Mouse (Mus musculus): ENCODE results near the gene Gdf15.

Gene Gdf15

DNA sequence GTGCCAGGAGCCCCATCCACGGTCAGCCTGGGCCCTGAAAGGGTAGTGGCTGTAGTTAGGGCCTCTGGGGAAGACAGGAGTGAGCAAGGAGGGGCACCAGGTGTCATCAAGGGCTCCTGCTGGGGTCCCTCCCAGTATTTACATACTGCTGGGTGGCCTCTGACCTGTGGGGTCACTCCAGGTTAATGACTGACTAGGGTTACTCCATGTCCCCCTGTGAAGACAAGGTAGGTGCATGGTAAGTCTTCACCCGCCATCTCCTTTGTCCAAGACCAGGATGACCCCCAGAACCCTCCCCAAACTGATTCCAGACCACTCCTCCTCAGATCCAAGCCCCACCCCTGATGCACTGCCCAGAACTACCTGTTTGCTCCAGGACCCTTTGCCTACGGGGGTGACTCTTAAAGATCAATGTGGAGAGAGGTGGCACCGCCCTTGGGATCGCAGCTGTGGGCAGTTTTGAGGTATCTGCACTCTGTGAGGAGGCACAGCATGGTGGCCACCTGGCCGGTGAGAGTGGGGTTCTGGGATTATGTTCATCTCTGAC is at the start of gene Gdf15:
TSS of gene Gdf15 (minus strand) at position 111 of the 547 bp plus-strand sequence.
- DNase-seq: no peak

DNA sequence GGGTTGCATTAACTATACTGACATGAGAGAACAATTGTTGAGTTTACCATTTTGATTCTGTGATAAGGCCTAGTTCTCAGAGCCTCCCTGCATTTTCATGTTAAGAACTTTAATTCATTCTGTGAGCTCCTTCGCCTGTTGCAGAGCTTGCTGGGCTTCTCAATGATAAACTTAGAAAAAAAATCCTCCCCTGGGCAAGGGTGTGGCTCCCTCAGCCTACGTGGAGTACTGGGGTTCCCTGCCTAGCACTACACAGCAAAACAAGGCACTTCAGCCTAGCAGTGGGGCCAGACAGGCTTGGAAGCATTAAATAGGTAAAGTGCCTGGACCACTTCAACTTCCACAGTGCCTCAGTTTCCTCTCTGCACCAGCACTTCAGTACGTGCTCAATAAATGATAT is 49.2 kb upstream of the Gdf15 start:
- no peak for DNase-seq

DNA sequence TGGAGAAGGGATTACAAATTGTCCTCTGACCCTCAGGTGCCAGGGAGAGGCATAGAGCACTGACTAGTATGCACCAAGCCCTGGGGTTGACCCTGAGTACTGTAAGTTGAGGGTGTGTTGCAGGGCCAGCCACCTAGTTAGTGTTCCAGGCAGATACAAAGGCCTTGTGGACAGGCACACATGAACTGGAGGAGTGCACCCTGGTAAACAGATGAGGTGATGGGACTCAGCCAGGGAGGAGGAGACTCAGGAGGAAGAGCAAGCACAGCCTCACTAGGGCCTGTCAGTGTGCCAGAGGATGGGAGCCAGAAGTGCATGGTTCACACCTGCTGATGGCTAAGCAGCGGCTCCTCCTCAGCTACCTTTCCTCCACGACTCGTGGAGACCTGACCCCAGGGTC is 47.8 kb upstream of the Gdf15 start:
- DNase-seq: no peak

DNA sequence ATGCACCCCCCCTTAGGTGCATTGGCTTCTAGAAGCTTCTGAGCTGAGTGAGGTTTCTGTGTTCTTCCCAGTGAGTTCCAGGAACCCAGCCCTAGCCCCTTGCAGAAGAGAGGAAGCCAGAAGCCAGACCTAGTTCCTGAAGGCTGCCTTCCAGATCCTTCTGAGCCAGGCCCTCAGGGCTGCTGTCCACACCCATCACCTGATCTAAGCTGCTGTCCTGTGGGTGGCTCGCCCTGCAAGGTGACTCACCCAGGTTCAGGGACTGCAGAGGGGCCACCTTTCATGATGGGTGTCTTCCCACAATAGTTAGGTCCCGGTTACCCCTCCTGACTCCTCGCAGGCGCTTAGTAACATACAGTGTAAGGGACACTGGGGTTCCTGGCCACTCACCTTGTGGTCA is 47.1 kb upstream of the Gdf15 start:
- no peak for DNase-seq

DNA sequence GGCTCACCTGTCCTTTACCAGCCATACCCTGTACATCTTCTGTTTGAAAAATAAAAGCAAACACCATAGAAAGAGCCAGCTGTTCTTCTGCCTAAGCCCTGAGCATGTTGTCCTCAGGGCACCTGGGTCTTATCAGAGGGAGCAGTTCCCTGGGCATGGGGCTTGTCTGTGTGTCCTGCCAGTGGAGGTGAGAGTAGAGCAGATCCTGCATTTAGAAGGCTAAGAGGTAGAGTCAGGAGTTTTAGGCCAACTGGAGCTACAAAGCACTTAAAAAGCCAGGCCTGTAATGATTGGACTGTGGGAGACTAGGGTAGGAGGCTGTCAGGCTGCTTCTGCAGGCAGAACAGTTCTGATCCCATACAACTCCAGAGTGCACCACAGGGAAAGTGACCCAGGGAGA is 46.4 kb upstream of the Gdf15 start:
- no peak for DNase-seq

DNA sequence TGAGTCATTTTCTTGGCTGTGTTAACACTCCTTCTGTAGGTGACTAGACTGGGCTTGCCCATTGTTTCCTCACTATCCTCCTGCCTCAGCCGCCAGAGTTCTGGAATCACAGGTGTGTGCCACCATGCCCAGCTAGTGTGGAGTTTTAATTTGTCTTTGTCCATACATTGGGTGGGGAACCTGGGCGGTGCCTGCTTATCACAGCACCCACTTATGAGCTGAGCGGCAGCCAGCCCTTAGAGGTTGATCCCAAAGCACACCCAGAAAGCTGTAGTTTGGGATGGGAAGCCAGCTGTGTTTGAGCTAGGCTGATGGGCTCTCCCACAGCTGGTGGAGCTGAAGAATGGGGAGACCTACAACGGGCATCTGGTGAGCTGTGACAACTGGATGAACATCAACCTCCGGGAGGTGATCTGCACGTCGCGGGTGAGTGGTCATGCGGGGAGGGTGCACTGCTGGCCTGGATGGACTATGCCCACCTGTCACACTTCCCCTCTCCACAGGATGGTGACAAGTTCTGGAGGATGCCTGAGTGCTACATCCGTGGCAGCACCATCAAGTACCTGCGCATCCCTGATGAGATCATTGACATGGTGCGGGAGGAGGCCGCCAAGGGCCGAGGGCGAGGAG is 45.3 kb upstream of the Gdf15 start:
- DNase-seq: no peak

DNA sequence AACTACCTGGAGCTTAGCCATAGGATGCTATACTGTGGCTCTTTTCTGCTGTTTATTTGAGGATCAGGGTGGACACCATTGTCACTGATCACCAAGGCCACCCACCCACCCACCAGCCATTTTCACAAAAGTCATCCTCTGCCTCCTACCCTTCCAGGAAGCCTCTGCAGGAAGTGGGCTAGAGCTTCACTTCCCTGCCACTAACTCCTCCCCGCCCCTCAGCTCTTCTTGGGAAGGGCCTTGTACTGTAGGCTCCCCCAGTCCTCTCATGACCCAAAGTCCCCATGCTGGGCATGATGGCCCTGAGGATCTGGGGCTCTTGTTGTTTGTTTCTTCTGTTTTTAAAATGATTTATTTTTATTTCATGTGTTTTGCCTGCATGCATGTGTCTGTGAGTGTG is 43.1 kb upstream of the Gdf15 start:
- no peak for DNase-seq

DNA sequence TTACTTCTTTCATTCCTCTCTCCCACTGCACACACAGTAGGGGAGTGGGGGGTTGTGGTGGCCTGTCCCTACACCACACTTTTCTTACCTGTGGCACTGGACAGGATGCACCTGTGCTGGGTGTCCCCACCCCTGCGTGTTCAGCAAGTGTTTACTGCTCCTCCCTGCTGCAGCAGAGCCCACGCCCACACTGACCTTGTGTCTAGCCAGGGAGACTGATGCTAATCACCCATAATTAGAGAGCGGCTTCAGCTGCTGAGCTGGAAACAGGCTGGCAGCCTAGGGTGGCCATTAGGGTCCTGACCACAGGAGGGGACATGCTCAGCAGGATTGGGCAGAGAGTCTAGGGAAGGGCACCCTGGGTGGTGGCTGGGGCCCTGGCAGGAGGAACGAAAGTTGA is 42.5 kb upstream of the Gdf15 start:
- DNase-seq: no peak

DNA sequence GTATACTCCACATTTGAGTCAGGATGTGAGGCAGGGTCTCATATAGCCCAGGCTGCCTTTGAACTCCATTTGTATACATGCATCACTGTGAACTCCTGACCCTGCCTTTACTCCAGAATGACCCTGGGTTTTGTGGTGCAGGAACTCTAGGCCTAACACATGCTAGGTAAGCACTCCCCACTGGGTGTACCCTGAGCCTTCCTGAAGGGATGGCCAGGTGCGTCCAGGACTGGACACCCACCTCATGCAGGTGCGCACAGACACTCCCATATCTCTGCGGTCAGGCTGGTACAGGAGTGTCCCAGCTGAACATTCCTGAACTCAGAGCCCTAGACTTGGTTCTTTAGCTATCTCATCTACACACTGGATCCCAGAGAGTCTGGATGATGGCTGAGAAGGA is 41.9 kb upstream of the Gdf15 start:
- DNase-seq: no peak

DNA sequence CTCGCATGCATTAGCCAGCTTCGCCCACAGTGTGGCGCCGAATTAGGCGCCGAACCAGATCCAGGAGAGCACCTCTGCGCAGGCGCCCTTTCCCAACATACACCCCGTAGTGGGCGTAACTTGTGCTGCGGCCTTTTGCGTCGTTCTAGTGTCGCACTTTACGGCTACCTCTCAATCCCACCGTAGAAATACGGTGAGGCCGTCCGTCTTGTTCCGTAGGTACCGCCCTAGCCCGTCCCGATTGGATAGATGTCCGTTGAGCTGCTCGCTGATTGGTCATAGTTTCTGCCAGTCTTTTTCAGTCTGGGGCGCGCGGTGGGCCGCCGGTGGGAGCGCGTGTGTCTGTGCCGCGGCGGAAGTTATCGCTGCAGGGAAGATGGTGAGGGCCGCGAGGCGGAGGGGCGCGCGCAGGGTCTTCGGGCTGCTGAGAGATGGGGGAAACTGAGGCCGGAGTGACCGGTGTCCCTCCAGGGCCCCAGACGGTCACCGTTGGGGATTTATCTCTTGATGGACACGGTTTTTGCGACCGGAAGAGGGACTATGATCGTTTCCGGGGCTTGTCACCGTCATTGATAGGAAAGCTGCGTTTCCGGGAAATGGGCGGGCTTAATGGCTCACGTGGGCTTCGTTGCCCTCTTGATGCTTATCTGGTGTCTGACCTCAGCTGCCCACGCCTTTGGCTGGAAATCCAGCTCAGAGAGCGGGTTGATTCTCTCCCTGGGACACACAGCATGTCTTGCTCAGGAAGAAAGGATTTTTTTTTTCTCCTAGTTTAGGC is 41.0 kb upstream of the Gdf15 start, which contains the start of gene Lsm4:
TSS of gene Lsm4 (plus strand) at position 170 of the 778 bp plus-strand sequence.
- DNase-seq: peak; percentile 96

DNA sequence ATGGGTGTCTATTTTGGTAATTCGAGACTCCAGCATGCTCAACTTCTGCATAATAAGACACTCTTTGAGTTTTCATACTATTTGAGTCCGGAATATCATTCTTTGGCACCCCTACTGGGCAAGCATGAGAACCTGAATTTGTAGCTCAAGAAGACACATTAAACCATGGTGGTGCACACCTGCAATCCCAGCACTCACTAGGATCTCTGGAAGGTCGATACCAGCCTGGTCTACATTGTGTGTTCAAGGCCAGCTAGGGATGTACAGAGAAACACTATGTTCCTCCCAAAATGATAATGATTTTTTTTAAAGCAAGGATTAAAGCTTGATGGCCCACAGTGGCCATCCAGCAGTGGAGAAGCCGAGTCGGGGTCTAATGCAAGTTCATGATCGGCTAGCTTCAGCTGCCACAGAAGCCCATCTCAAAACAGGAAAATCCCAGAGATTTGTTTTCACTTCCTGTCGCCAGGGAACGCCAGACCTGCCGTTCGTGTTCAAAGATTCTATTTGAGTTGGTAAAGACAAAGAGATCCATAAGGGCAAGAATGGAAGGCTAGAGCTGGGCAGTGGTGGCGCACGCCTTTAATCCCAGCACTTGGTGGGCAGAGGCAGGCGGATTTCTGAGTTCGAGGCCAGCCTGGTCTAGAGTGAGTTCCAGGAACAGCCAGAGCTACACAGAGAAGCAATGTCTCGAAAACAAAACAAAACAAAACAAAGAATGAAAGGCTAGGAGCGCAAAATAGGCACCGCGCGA is 40.2 kb upstream of the Gdf15 start:
- no peak for DNase-seq

DNA sequence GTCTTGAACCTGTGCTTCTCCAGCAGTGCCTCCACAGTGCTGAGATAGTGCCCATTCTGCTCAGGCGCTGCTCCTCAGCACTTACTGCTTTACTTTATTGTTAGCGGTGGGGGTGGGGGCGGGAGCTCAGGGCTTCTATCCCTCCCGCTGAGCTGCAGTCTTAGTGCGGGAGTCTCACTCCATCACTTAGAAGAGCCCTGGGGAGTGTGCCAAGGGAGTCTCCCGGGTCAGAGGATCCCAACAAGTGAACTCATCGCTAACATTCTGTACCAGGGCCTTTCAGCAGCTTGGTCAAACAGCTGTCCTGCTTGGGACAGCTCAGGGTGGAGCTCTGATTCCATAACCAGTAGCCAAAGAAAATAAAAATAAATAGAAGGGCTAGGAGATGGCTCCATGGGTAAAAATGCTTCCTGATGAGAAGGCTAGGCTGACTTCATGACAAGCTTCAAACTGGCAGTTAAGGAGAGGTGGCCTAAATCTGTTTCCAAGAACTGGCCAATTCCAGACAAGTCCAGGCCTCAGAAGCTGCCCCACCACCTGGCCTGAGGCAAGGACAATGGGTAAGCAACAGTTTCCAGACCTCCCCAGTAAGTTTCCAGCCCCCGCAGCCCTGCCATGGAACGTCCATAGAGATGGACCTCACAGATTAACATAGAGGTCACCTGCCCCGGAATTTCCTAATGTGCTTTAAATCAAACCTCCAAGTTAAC is 39.5 kb upstream of the Gdf15 start:
- peak; percentile 60 for DNase-seq

- peak; percentile 63 for DNase-seq
These were observed 34.8 kb upstream of the Gdf15 start for GRCm38 (mm10) chr8:70667071-70667470.

DNA sequence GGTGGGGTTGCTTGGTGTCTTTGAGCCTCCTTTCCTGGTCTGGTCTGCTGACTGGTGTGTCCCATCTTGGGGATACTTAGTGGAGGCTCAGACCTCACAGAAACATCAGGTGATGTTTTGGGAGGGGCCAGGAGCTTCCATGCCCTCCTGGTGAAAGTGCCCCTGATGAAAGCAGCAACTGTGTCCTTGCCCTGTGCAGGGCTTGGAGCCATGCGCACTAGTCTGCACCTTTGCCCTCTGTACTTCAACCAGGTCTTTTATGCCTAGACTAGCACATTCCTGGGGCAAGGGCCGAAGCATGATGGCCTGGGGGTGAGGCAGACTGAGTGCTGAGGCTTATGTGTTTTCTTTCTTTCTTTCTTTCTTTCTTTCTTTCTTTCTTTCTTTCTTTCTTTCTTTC is 33.3 kb upstream of the Gdf15 start:
- DNase-seq: no peak

DNA sequence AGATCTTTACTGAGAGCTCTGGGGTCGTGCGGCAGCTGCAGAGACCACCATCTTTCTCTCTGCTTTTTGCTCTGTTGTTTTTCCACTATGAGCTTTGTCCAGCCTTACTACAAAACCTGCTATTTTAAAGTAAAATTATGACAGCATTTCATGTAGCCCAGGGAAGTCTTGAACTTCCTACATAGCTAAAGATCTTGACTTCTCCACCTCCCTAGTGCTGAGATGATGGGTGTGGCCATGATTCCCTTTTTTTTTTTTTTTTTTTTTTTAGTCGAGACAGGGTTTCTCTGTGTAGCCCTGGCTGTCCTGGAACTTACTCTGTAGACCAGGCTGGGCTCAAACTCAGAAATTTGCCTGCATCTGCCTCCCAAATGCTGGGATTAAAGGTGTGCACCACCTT is 32.4 kb upstream of the Gdf15 start:
- no peak for DNase-seq

- DNase-seq: no peak
These were observed 31.4 kb upstream of the Gdf15 start for GRCm38 (mm10) chr8:70663691-70664090.

DNA sequence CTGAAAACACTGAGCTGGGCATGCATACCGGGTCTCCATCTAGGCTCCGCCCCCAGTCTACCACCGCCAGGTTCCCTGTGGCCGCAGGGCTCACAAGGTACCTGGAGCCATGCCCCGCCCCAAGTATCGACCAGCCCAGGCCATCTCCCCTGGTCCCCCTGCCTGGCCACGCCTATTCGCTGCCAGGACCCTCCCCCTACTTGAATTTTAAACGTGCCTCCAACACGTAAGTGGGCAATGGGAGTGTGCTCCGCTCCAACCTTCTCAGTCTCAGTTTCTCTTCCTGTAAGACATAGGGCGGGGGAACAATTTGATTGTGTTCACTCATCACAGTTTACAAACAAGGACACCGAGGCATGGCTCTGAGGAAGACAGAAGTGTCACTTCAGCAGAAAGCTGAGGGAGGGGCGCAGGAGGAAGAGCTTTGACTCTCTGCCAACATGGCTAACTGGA is 28.0 kb upstream of the Gdf15 start, which contains the start of gene Pgpep1:
TSS of gene Pgpep1 (minus strand) at position 116 of the 453 bp plus-strand sequence.
- peak; percentile 43 for DNase-seq

DNA sequence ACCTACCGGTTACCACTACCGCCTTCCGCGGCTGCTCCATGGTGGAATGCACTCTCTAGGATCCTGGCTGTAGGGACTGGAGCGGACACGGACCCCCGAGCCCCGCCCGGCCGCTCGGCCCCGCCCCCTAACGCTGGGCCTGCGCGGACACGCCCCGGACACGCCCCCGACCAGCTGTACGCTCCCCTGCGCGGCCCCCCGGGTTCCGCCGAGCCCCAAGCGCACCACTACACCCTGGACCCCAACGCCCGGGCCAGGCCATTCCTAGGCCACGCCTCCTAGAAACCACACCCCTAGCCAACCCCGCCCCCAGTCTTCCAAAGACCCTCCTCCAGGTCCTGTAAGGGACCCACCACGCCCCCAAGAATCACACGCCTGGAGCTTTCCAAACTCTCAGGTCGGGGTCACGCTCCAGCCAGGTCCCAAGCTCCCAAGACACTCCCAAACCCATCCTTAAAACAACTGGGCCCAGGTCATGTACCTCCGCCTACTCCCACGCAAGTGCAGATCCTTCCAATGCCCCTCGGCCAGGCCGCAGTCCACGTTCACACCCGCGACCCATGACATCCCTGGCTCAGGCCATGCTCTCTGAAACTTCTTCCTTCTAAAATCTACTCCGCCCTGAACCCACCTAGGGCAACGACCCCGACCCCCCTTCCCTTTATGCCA is 27.5 kb upstream of the Gdf15 start:
- peak; percentile 93 for DNase-seq

DNA sequence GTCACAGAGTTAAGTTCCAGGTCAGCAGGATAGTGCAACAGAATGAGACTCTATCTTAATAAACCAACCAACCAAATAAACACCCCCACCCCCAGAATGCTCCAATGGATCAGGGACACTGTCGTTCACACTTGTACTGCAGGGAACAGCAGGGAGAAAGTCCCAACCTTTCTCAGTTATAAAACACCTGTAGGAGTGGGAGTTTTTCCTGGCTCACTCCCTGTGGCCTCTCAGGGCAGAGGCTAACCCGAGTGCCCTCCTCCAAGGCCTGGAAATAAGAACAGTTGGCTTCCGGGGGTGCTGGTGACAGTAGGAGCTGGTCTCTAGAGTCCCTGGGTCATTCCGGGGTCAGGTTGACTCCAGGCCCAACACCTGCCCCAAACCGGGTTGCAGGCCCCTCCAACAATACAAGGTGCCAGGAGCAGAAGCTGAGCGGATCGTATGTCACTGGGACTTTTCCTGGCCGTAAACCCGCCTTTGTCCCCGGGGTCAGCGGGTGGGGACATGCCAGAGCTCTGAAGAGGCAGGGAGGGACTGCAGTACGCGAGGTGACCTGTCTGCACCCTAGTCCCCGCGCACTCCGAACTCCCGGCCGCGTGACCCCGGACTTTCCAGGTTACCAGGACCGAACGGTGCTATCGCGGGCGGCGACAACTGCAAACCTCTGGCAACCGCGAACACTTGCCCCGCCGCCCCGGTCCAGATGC is 26.8 kb upstream of the Gdf15 start:
- DNase-seq: no peak

GRCm38 (mm10) chr8:70657739-70658138 is 25.5 kb upstream of the Gdf15 start:
- no peak for DNase-seq

DNA sequence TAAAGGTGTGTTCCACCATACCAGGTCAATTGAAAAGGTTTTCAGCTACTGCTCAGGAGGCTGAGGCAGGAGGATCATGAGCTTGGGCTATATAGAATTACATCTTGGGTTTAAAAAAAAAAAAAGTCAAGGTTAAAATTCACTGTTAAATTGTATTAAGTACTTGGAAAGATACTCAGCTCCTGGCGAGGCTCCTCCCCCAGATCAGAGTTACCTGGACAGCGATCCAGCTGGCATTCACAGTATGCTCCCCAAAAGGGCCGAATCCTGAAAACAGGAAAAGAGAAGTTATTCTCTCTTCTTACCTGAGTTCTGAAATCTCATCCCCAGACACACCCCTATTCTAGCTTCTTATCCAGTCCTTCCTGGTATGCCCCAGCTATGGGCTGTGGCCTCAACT is 25.0 kb upstream of the Gdf15 start:
- DNase-seq: no peak

Measured in lung, postnatal 14 days (tissue).